Mouse (Mus musculus): ENCODE data around the gene Tmx1. TPM values are rescaled to one million over a fixed set of nuclear protein-coding genes. Genes with fewer than 3 reads are reported as not detected.

Gene Tmx1
- polyA plus RNA-seq (2012) = 8.8 and 12.2 TPM in 2 replicates

GRCm38 (mm10) chr12:70452726-70453645 lies at the start of gene Tmx1:
Tmx1 (plus strand) TSS chr12:70453095.
- no peak for TF ChIP-seq GATA1 (IDR thresholded peaks at IDR 0.05; ENCODE audit: low read length)

GRCm38 (mm10) chr12:70404327-70404726 lies 48.6 kb upstream of the Tmx1 start:
- TF ChIP-seq GATA1 (IDR thresholded peaks at IDR 0.05; ENCODE audit: low read length) = no peak

- no peak for TF ChIP-seq GATA1 (IDR thresholded peaks at IDR 0.05; ENCODE audit: low read length)
These were observed 44.5 kb upstream of the Tmx1 start for GRCm38 (mm10) chr12:70408396-70408795.

GRCm38 (mm10) chr12:70409600-70409999 lies 43.3 kb upstream of the Tmx1 start:
- TF ChIP-seq GATA1 (IDR thresholded peaks at IDR 0.05; ENCODE audit: low read length) = no peak

GRCm38 (mm10) chr12:70420216-70420615 lies 32.7 kb upstream of the Tmx1 start:
- no peak for TF ChIP-seq GATA1 (IDR thresholded peaks at IDR 0.05; ENCODE audit: low read length)

GRCm38 (mm10) chr12:70421028-70421427 lies 31.9 kb upstream of the Tmx1 start:
- TF ChIP-seq GATA1 (IDR thresholded peaks at IDR 0.05; ENCODE audit: low read length) = no peak

- no peak for TF ChIP-seq GATA1 (IDR thresholded peaks at IDR 0.05; ENCODE audit: low read length)
These were observed 30.4 kb upstream of the Tmx1 start for GRCm38 (mm10) chr12:70422322-70423118.

GRCm38 (mm10) chr12:70427885-70428284 lies 25.0 kb upstream of the Tmx1 start:
- no peak for TF ChIP-seq GATA1 (IDR thresholded peaks at IDR 0.05; ENCODE audit: low read length)

GRCm38 (mm10) chr12:70429637-70430036 lies 23.3 kb upstream of the Tmx1 start:
- TF ChIP-seq GATA1 (IDR thresholded peaks at IDR 0.05; ENCODE audit: low read length) = no peak

- no peak for TF ChIP-seq GATA1 (IDR thresholded peaks at IDR 0.05; ENCODE audit: low read length)
These were observed 22.5 kb upstream of the Tmx1 start for GRCm38 (mm10) chr12:70430307-70430950.

DNA sequence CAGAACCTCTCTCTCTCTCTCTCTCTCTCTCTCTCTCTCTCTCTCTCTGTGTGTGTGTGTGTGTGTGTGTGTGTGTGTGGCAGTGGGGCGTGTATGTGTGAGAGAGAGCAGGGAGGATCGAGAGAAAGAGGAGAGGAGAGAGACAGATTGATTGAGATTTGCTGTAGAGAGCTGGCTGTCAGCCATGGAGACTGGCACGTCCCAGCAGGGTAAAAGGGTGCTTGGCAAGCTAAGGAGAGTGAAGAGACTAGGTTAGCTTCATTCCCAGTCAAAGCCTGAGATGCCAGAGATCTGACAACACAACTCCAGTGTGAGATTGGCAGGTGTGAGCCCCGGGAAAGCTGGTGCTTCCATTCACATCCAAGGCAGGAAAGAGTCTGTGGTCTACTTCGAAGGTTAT lies 21.5 kb upstream of the Tmx1 start:
- no peak for TF ChIP-seq GATA1 (IDR thresholded peaks at IDR 0.05; ENCODE audit: low read length)

DNA sequence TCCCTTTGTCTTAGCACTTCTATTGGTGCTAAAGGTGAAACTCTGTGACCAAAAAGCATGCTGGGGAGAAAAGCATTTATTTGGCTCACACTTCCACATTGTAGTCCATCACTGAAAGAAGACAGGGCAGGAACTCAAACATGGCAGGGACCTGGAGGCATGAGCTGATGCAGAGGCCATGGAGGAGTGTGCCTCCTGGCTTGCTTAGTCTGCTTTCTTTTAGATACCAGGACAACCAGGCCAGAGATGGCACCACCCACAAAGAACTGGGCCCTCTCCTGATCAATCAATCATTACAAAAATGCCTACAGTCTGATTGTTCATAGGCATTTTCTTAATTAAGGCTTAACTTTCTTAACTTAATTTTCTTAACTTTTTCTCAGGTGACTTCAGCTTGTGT lies 2.9 kb upstream of the Tmx1 start:
- TF ChIP-seq GATA1 (IDR thresholded peaks at IDR 0.05; ENCODE audit: low read length) = no peak

DNA sequence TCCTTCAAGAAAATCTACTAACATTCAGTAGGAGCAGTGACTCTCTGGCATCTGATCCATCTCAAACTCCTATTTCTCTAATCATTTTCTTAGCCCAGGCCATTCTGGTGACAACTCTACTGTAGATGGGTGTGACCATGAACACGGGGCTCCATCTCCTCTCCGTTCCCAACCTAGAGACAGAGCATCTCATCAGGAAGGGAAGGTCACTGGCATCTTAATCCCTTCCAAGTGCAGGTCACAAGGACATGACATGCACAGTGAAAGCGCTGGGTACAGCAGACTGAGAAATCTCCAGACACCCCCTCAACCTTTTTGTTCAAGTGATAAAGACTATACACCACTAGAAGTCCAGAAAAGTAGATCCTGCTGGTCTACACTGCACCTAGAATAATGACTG lies 1.4 kb upstream of the Tmx1 start:
- no peak for TF ChIP-seq GATA1 (IDR thresholded peaks at IDR 0.05; ENCODE audit: low read length)

DNA sequence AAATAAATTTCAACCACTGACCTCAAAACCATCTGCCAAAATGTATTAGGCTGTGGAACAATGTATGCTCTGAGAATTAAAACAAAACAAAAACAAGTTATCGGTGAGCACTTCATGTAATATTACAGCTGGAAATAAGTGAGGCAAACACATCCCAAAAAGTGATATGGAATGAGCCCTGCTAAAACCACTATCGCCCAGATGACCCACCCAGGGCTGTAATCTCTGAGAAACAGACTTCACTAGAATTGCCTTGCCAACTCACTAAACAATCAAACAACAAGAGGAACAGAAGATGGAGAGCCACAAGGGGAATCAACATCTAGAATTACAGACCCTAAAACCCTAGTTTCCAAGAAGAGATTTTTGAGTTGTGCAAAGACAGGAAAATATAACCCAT lies 752 bp upstream of the Tmx1 start:
- peak; percentile 71 for TF ChIP-seq GATA1 (IDR thresholded peaks at IDR 0.05; ENCODE audit: low read length)

DNA sequence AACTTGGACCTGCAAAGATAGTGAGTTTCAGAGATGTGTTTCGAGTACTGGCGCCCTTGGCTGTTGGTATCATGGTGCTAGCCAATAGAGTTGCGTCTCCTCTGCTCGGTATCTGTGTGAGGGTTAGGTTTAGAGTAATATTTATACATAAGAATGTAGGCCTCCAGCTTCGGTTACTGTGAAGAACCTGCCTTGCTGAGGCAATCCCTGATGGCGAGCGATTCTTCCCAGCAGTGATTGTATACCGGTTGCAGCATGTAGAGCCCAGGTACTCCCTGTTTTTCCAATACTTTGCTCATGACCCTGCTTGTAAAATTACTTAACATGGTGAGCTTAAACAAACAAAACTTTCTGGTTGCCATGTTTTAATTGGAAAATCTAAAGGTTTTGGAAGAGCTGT lies 2.3 kb downstream of the Tmx1 start:
- no peak for TF ChIP-seq GATA1 (IDR thresholded peaks at IDR 0.05; ENCODE audit: low read length)

DNA sequence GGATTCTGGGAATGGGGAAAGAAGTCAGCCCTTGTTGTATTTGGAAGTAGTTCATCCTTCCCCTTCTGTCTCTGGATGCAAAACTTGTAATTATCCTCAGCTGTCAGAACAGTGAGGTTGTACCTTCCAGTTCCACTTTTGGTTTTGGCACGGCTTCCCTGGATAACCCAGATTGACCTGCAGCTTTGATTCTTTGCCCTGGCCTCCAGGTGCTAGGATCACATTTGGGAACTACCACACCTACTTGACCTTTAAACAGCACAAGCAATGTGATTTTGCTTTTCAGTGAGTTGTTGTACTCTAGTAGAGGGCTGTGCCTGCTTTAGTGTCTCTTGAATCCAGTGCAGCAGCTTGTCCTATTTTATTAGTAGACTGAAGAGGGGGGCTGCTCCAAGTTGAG lies 6.7 kb downstream of the Tmx1 start:
- no peak for TF ChIP-seq GATA1 (IDR thresholded peaks at IDR 0.05; ENCODE audit: low read length)
